Mouse (Mus musculus): Measurements from ENCODE around the gene Pla1a. TPM values are rescaled to one million over a fixed set of nuclear protein-coding genes. Genes with fewer than 3 reads are reported as not detected.

Pla1a gene
- total RNA-seq, 2 experiments from 2014 or later, result 0.60 to 0.76 TPM

GRCm38 (mm10) chr16:38348217-38348761 lies 84.7 kb downstream of the Pla1a start:
- no peak for DNase-seq (ENCODE audit: low spot score in 2 of 2)

- DNase-seq (ENCODE audit: low spot score in 2 of 2), result no peak
Observed at GRCm38 (mm10) chr16:38347588-38347987, 85.4 kb downstream of the Pla1a start.

GRCm38 (mm10) chr16:38346529-38347325 lies 86.2 kb downstream of the Pla1a start, which contains the start of the genes Cox17 and Gm21987:
TSS of gene Cox17 (plus strand) at chr16:38346991.
TSS of gene Gm21987 (plus strand) at chr16:38347040.
- DNase-seq (ENCODE audit: low spot score in 2 of 2), result peak; percentile 90 to 95

Other genes with a start within 250 kb of the Pla1a start
- not detected for gene Nr1i2, start 138.3 kb downstream of the Pla1a start, total RNA-seq (2021)
- gene Maats1, start 91.0 kb downstream of the Pla1a start, total RNA-seq (2021), result 1 to 10 TPM; 1.1 to 2.0 TPM
- gene Cox17, start 86.2 kb downstream of the Pla1a start, total RNA-seq (2021), result 10 to 100 TPM; 94.9 to 97.0 TPM
- not detected for gene Gm21987, start 86.1 kb downstream of the Pla1a start, total RNA-seq (2021)
- under 1 TPM; 0.43 to 0.44 TPM for gene Popdc2, start 70.9 kb downstream of the Pla1a start, total RNA-seq (2021)
- 10 to 100 TPM; 58.4 to 62.4 TPM for gene Adprh, start 19.6 kb upstream of the Pla1a start, total RNA-seq (2021)
- gene Cd80, start 22.4 kb upstream of the Pla1a start, total RNA-seq (2021), result under 1 TPM; 0.36 to 0.76 TPM
- 10 to 100 TPM; 29.6 to 34.4 TPM for gene Timmdc1, start 89.5 kb upstream of the Pla1a start, total RNA-seq (2021)
- gene Poglut1, start 117.1 kb upstream of the Pla1a start, total RNA-seq (2021), result 10 to 100 TPM; 42.2 to 44.3 TPM
- gene Tmem39a, start 125.6 kb upstream of the Pla1a start, total RNA-seq (2021), result 10 to 100 TPM; 24.0 to 25.5 TPM